Mouse (Mus musculus): Measurements from ENCODE around the gene Hdac7. TPM values are rescaled to one million over a fixed set of nuclear protein-coding genes. Genes with fewer than 3 reads are reported as not detected.

Hdac7 gene
- polyA plus RNA-seq, 1 experiment from 2014 or later: 210 TPM

- ChIA-PET POLR2A (no interaction called here), CTCF (interaction anchor here (0.9 kb wide), 1 partner anchor 15 kb away, joined by 3 read pairs; no protein-coding TSS in a partner anchor)
- TF ChIP-seq CTCF (IDR thresholded peaks at IDR 0.05): no peak
- in situ Hi-C loops (cut with MboI; ENCODE audit: low pct_unique_long_range_greater_than_20kb): no loop called here
- H3K27me3 ChIP-seq: no peaks in the 10 kb centered on the region
- ATAC-seq (no peak), DNase-seq (ENCODE audit: low read depth, low spot score) (no peak)
Observed at GRCm38 (mm10) chr15:97760006-97760405, 84.3 kb downstream of the Hdac7 start.

DNA sequence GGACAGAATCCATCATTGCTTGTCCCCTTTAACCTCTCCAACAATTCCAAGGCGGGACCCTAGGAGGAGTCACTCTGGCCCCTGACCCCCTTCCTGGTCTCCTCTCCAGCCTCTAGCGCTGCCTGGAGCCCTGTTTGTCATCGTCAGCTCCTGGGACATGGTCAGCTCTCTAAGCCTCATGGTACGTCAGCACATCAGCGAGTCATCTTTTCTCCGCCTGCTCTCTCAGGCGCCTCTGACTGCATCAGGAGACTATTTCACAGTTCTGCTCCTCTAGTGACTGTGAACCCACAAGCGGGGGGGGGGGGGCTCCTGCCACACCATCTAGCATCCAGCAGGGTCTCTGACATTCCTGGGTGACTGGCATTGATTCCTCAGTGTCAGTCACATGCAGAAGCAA is 88.9 kb downstream of the Hdac7 start:
- ChIA-PET CTCF (no interaction called here), POLR2A (interaction anchor here (1.4 kb wide), 1 partner anchor 26 kb away, joined by 4 read pairs; no protein-coding TSS in a partner anchor)
- no peak for TF ChIP-seq CTCF (IDR thresholded peaks at IDR 0.05)

GRCm38 (mm10) chr15:97754476-97754875 is 89.8 kb downstream of the Hdac7 start:
- no peaks in the 10 kb centered on the region for H3K27me3 ChIP-seq
- DNase-seq (ENCODE audit: low read depth, low spot score) (no peak), ATAC-seq (no peak)
- POLR2A ChIA-PET: interaction anchor here (0.6 to 1.4 kb wide), 3 partner anchors 19 to 25 kb away, joined by 3 to 4 read pairs (median 3); no protein-coding TSS in a partner anchor
- no peak for TF ChIP-seq CTCF (IDR thresholded peaks at IDR 0.05)
- CTCF ChIA-PET: no interaction called here
- in situ Hi-C loops (cut with MboI; ENCODE audit: low pct_unique_long_range_greater_than_20kb): no loop called here

More for the DNA sequence above, 88.9 kb downstream of the Hdac7 start:
- DNase-seq (ENCODE audit: low read depth, low spot score) (no peak), ATAC-seq (peak; percentile 32)
- no peaks in the 10 kb centered on the region for H3K27me3 ChIP-seq
- in situ Hi-C loops (cut with MboI; ENCODE audit: low pct_unique_long_range_greater_than_20kb): no loop called here

DNA sequence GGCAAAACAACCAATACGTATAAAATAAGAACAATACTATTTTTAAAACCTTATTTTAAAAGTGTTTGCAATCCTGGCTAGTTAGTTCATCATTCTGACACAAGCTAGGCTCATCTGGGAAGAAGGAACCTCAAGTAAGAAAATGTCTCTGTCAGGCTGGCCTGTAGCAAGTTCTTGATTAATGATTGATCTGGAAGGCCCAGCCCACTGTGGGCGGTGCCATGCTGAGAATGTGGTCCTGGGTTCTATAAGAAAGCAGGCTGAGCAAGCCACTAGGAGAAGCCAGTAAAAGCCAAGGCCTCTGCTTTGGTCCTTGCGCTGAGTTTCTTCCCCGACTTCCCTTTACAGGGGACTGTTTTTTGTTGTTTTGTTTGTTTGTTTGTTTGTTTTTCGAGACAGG is 91.8 kb downstream of the Hdac7 start:
- TF ChIP-seq CTCF (IDR thresholded peaks at IDR 0.05): no peak
- in situ Hi-C loops (cut with MboI; ENCODE audit: low pct_unique_long_range_greater_than_20kb): no loop called here

DNA sequence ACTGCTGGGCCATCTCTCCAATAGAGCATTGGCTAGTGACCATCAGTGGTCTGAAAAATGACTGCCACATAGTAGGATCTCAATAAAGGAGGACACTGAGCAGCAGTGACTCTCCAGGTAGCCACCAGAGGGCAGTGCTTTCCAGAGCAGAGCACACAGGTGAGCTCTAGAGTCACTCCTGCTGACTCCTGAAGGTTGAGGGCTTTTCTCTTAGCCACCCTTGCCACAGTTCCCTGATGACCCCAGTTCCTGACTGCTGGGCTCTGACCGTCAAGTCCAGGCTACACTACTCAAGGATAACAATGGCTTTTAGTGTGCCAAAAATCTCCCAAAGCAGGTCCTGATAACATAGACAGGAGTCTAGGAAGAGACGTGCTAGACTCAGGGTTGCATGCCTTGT is 92.6 kb downstream of the Hdac7 start:
- DNase-seq (ENCODE audit: low read depth, low spot score) (no peak), ATAC-seq (no peak)
- ChIA-PET POLR2A (no interaction called here), CTCF (interaction anchor here (0.7 to 3.1 kb wide), 9 partner anchors 10 to 40 kb away, joined by 3 to 14 read pairs (median 4); partner anchors contain the start of gene Endou)
- TF ChIP-seq CTCF (IDR thresholded peaks at IDR 0.05): no peak
- in situ Hi-C loops (cut with MboI; ENCODE audit: low pct_unique_long_range_greater_than_20kb): no loop called here
- no peaks in the 10 kb centered on the region for H3K27me3 ChIP-seq

More for the DNA sequence above, 91.8 kb downstream of the Hdac7 start:
- ChIA-PET POLR2A (no interaction called here), CTCF (interaction anchor here (0.8 to 3.1 kb wide), 5 partner anchors 9 to 31 kb away, joined by 3 to 14 read pairs (median 3); partner anchors contain the start of gene Rapgef3)
- no peaks in the 10 kb centered on the region for H3K27me3 ChIP-seq
- DNase-seq (ENCODE audit: low read depth, low spot score): no peak
- ATAC-seq: no peak

GRCm38 (mm10) chr15:97750697-97751096 is 93.6 kb downstream of the Hdac7 start:
- DNase-seq (ENCODE audit: low read depth, low spot score): peak; percentile 98
- in situ Hi-C loops (cut with MboI; ENCODE audit: low pct_unique_long_range_greater_than_20kb): no loop called here

GRCm38 (mm10) chr15:97749841-97750240 is 94.5 kb downstream of the Hdac7 start:
- no peak for TF ChIP-seq CTCF (IDR thresholded peaks at IDR 0.05)
- DNase-seq (ENCODE audit: low read depth, low spot score) (no peak), ATAC-seq (no peak)
- POLR2A ChIA-PET: interaction anchor here (0.9 kb wide), 1 partner anchor 24 kb away, joined by 3 read pairs; no protein-coding TSS in a partner anchor
- in situ Hi-C loops (cut with MboI; ENCODE audit: low pct_unique_long_range_greater_than_20kb): no loop called here
- H3K27me3 ChIP-seq: no peaks in the 10 kb centered on the region
- CTCF ChIA-PET: interaction anchor here (1.5 to 3.1 kb wide), 4 partner anchors 9 to 24 kb away, joined by 3 to 14 read pairs (median 6); partner anchors contain the start of gene Endou

More at GRCm38 (mm10) chr15:97750697-97751096, 93.6 kb downstream of the Hdac7 start:
- peak; percentile 75 for ATAC-seq
- ChIA-PET CTCF (interaction anchor here (0.7 to 3.1 kb wide), 11 partner anchors 9 to 40 kb away, joined by 3 to 14 read pairs (median 4); partner anchors contain the start of genes Endou and Slc48a1), POLR2A (interaction anchor here (0.9 kb wide), 1 partner anchor 23 kb away, joined by 3 read pairs; no protein-coding TSS in a partner anchor)
- TF ChIP-seq CTCF (IDR thresholded peaks at IDR 0.05): no peak
- no peaks in the 10 kb centered on the region for H3K27me3 ChIP-seq

DNA sequence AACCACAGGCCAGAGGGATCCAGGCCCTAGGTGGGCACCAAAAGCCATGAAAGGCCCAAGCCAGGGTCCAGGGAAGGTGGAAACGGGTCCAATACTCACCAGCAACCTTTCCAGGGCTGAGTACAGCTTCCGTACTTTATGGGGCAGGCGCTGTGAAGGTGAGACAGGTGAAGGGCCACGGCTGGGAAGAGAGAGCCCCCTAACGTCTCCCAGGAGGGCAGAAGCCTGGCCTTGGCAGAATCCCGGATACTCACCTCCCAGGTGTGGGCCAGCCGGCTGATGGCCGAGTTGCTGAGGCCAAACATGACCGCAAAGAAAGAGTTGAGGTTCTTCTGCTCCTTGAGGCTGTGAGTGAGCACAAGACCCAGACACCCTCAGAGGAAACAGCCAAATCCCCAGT is 94.9 kb downstream of the Hdac7 start:
- POLR2A ChIA-PET: no interaction called here
- DNase-seq (ENCODE audit: low read depth, low spot score) (no peak), ATAC-seq (no peak)
- in situ Hi-C loops (cut with MboI; ENCODE audit: low pct_unique_long_range_greater_than_20kb): no loop called here
- H3K27me3 ChIP-seq: no peaks in the 10 kb centered on the region
- CTCF ChIA-PET: interaction anchor here (2.4 to 3.1 kb wide), 2 partner anchors 8 to 19 kb away, joined by 8 to 14 read pairs; partner anchors contain the start of gene Endou
- TF ChIP-seq CTCF (IDR thresholded peaks at IDR 0.05): no peak

DNA sequence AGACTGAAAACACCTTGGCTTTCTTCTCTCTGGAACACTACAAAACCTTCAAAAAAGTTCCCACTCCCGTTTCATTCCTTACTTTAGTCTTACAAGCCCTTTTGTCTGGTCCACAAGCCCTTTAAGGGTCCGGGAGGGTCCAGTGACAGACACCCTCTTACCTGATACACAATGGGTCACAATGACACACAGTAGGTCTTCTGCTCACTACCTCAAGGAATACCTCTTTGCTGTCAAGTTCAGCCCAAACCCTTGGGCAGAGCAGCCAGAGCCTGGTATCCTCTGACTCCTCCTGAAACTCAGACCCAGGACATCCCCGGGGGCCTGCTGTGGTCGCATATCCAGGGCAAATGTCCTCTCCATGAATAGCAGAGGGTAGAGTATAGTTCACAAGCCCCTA is 95.3 kb downstream of the Hdac7 start:
- ATAC-seq: no peak
- TF ChIP-seq CTCF (IDR thresholded peaks at IDR 0.05): no peak
- CTCF ChIA-PET: no interaction called here
- POLR2A ChIA-PET: no interaction called here
- DNase-seq (ENCODE audit: low read depth, low spot score): no peak
- in situ Hi-C loops (cut with MboI; ENCODE audit: low pct_unique_long_range_greater_than_20kb): no loop called here
- H3K27me3 ChIP-seq: no peaks in the 10 kb centered on the region

DNA sequence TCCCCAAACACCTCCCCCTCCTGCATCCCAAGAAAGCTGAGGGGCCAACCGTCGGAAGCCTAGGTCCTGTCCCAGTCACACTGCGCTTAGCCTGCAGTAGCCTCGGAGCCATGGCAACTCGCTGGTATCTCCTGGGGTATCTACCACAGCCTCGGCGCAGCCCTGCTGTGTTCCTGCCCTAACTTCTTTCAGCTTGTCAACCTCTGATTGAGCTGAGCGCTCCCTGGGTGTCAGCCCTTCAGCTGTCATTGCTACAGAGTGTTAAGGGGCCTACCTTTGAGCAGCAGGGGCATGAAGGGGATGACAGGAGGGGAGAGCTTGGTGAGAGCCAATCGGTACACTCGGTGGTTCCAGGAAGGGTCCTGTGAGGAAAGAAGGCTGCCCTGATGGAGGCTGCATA is 96.0 kb downstream of the Hdac7 start:
- CTCF ChIA-PET: interaction anchor here (1.1 kb wide), 1 partner anchor 28 kb away, joined by 3 read pairs; no protein-coding TSS in a partner anchor
- H3K27me3 ChIP-seq: no peaks in the 10 kb centered on the region
- ATAC-seq (no peak), DNase-seq (ENCODE audit: low read depth, low spot score) (no peak)
- in situ Hi-C loops (cut with MboI; ENCODE audit: low pct_unique_long_range_greater_than_20kb): no loop called here
- POLR2A ChIA-PET: no interaction called here
- TF ChIP-seq CTCF (IDR thresholded peaks at IDR 0.05): no peak

- DNase-seq (ENCODE audit: low read depth, low spot score) (no peak), ATAC-seq (no peak)
- in situ Hi-C loops (cut with MboI; ENCODE audit: low pct_unique_long_range_greater_than_20kb): no loop called here
- POLR2A ChIA-PET: no interaction called here
- CTCF ChIA-PET: interaction anchor here (1.1 to 1.3 kb wide), 2 partner anchors 10 to 29 kb away, joined by 3 to 4 read pairs; no protein-coding TSS in a partner anchor
- TF ChIP-seq CTCF (IDR thresholded peaks at IDR 0.05): no peak
- no peaks in the 10 kb centered on the region for H3K27me3 ChIP-seq
Observed at GRCm38 (mm10) chr15:97747486-97747885, 96.8 kb downstream of the Hdac7 start.

Measured in Patski (cell line).